Mouse (Mus musculus) liver, embryonic 14.5 days (tissue): ENCODE results near the gene Krtap2-4. TPM values are rescaled to one million over a fixed set of nuclear protein-coding genes. Genes with fewer than 3 reads are reported as not detected.
"Not testable (repeated sequence)": the region's sequence is repeated elsewhere in the genome, so short reads cannot be mapped to it uniquely, and the experiment has no call there.

Experiments used
- ATAC-seq: fragments of 200-750 bp; cut with Nextera tagmentation; 2 replicates; pipeline ENCODE4 v1.8.0; 2017; ENCODE audit warnings: moderate number of reproducible peaks, mild to moderate bottlenecking, moderate library complexity; ENCODE audit not compliant: insufficient read depth
- DNase-seq, 3 experiments: peaks; one replicate each; pipeline ENCODE4 v3.0.0-alpha.2; 2012 to 2013; ENCODE audit warnings: low read depth in 3 of 3, low spot score in 3 of 3
- H3K27ac ChIP-seq: fragments of 300-500 bp; sonication (generic); 2 replicates; pipeline ENCODE4 v1.5.1; 2014; ENCODE audit warnings: moderate library complexity, mild to moderate bottlenecking, control low read depth, inconsistent platforms
- H3K27me3 ChIP-seq: fragments of 300-500 bp; sonication (generic); 2 replicates; pipeline ENCODE4 v1.6.1; 2014; ENCODE audit warnings: mild to moderate bottlenecking, low read length, moderate library complexity; ENCODE audit not compliant: control insufficient read depth, insufficient read depth
- H3K36me3 ChIP-seq: fragments of 300-500 bp; sonication (generic); replicated peaks from 2 replicates; pipeline ENCODE4 v1.6.1; 2014; ENCODE audit warnings: low read depth; ENCODE audit not compliant: control insufficient read depth, insufficient read depth
- H3K4me1 ChIP-seq, 2 experiments: fragments of 200-500 bp in 1 of 2; fragments of 300-500 bp in 1 of 2; sonication (generic) in 1 of 2; replicated peaks; 2 replicates each; pipeline ENCODE4 v1.6.1; 2012 to 2014; ENCODE audit warnings: antibody characterized with exemption in 1 of 2, inconsistent platforms in 1 of 2, low read length in 1 of 2; ENCODE audit not compliant: control insufficient read depth in 2 of 2, insufficient read depth in 2 of 2
- H3K4me2 ChIP-seq: fragments of 300-500 bp; sonication (generic); 2 replicates; pipeline ENCODE4 v1.6.1; 2014; ENCODE audit warnings: low read depth, mild to moderate bottlenecking, control low read depth, moderate library complexity
- H3K4me3 ChIP-seq, 2 experiments: fragments of 200-500 bp in 1 of 2; fragments of 300-500 bp in 1 of 2; sonication (generic) in 1 of 2; 2 replicates each; pipeline ENCODE4 v1.5.1; 2012 to 2014; ENCODE audit warnings: low read depth in 2 of 2, low read length in 2 of 2, mild to moderate bottlenecking in 2 of 2, control low read depth in 1 of 2, inconsistent platforms in 1 of 2, moderate library complexity in 1 of 2; ENCODE audit not compliant: insufficient read depth in 1 of 2
- H3K9ac ChIP-seq: fragments of 300-500 bp; sonication (generic); replicated peaks from 2 replicates; pipeline ENCODE4 v1.6.1; 2014; ENCODE audit warnings: mild to moderate bottlenecking, control low read depth, moderate library complexity
- H3K9me3 ChIP-seq: fragments of 300-500 bp; sonication (generic); 2 replicates; pipeline ENCODE4 v1.6.1; 2016; ENCODE audit warnings: low read length, mixed read lengths; ENCODE audit not compliant: control insufficient read depth
- CTCF ChIP-seq: IDR thresholded peaks from 2 replicates; pipeline ENCODE4 v1.5.1; 2016; ENCODE audit warnings: antibody characterized with exemption, low read depth, control low read depth
- EP300 ChIP-seq: IDR thresholded peaks from 2 replicates; pipeline ENCODE4 v1.6.1; 2016; ENCODE audit warnings: antibody characterized with exemption, low read depth
- WGBS: fragments of 180-500 bp; shearing (Covaris S2); extraction: QIAGEN DNeasy Blood & Tissue Kit; methylation state at CpG from one replicate; pipeline ENCODE4 v1.1.7; 2014; ENCODE audit not compliant: insufficient replicate concordance; 5-methylcytosine and 5-hydroxymethylcytosine counted together
- polyA plus RNA-seq, 2 experiments: library from polyadenylated mRNA; depleted of rRNA in 1 of 2; stranded (reverse) in 1 of 2; unstranded in 1 of 2; fragments of >200 nt; fragmentation: Nextera tagmentation in 1 of 2; extraction: Ambion mirVana in 1 of 2; gene quantifications; 2 replicates each; pipeline versions ENCODE4 v1.2.1 to v1.2.3; 2012 to 2014

Krtap2-4 gene
- polyA plus RNA-seq, 2 experiments, result not detected

DNA sequence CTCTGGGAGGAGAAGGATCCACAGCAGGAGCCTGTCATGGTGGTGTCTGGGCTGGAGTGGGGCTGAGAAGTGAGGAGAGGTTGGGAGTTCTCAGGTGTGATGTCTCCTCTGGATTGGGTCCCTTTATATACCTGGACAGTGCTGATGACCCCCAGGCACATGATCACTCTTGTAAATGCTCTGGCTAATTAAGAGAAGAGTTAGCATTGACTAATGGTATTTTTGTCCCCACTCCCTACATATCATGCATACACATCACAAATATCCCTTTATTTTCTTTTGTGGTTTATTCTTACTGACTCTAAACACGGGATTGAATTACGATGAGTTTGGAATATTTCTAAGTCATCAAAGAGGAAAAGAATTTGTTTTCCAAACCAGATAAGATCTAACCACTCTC lies 5.7 kb upstream of the Krtap2-4 start, which contains the start of gene Gm11562:
TSS of gene Gm11562 (minus strand) at position 101 of the 400 bp plus-strand sequence.
- Histone ChIP-seq H3K4me2 (no peak within 1 kb of the TSS), H3K4me3 (no peak within 1 kb of the TSS), H3K27me3 (no peaks in the 10 kb centered on the region), H3K4me1 (no peaks in the 10 kb centered on the region), H3K9ac (no peak within 1 kb of the TSS), H3K27ac (no peak within 1 kb of the TSS), H3K9me3 (no peaks in the 10 kb centered on the region), H3K36me3 (no peaks in the 10 kb centered on the region)
- DNase-seq (no peak), ATAC-seq (no peak)
- TF ChIP-seq EP300, result no peak
- no peak for TF ChIP-seq CTCF
- WGBS, result 58% methylated on average over 2 of the region's 2 CpGs

GRCm38 (mm10) chr11:99610089-99610488 lies 4.6 kb downstream of the Krtap2-4 start, which contains the start of gene Gm11937:
Gene Gm11937 (minus strand): TSS chr11:99610189.
- not testable (repeated sequence) for H3K27ac ChIP-seq, DNase-seq, H3K27me3 ChIP-seq, H3K4me1 ChIP-seq, H3K9me3 ChIP-seq, H3K4me3 ChIP-seq, H3K4me2 ChIP-seq, ATAC-seq, H3K36me3 ChIP-seq, H3K9ac ChIP-seq
- WGBS, result 44% methylated on average over 1 of the region's 2 CpGs

DNA sequence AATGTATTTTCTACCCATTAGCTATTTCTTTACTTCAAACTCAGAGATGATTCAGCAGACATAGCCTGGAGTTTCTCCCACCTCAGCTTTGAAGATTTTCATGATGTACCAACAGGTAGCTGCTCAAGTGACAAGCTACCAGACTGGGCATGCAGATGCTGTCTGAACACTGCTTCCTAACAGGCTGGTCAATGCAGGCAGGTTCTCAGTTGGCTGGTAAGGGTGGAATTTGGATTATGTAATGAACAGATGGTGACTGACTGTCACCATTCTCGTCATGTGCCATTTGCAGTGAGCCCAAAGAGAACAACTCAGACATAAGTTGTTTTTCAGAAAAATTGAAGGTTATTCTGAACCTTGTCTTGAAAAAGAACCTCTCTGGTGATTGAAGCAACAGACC lies 5.5 kb downstream of the Krtap2-4 start:
- Histone ChIP-seq H3K27me3 (no peaks in the 10 kb centered on the region), H3K4me1 (no peaks in the 10 kb centered on the region), H3K9ac (no peak overlapping the region), H3K4me2 (no peak overlapping the region), H3K4me3 (no peak overlapping the region), H3K36me3 (no peaks in the 10 kb centered on the region), H3K27ac (no peak overlapping the region), H3K9me3 (no peaks in the 10 kb centered on the region)
- WGBS, result 45% methylated on average over 1 of the region's 1 CpGs
- DNase-seq (no peak), ATAC-seq (no peak)
- TF ChIP-seq CTCF (no peak), EP300 (no peak)

DNA sequence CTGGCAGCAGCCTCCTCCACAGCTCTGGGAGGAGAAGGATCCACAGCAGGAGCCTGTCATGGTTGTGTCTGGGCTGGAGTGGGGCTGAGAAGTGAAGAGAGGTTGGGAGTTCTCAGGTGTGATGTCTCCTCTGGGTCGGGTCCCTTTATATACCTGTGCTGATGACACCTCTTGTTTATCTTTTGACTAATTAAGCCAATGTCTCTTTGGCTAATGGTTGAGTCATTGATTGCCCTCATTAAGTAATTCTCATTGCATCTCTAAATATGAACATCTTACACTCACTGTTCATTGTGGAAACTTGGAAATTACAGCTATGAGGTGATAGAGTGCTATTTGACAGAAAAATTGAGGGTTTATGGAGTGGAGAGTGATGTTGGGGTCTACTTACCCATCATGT lies 11.4 kb downstream of the Krtap2-4 start, which contains the start of gene Gm11938:
TSS of gene Gm11938 (minus strand) at position 101 of the 400 bp plus-strand sequence.
- not testable (repeated sequence) for H3K4me1 ChIP-seq, DNase-seq, H3K4me3 ChIP-seq, H3K9ac ChIP-seq, ATAC-seq, H3K9me3 ChIP-seq, H3K27me3 ChIP-seq, H3K4me2 ChIP-seq, H3K27ac ChIP-seq, H3K36me3 ChIP-seq
- 50% methylated on average over 1 of the region's 1 CpGs for WGBS

GRCm38 (mm10) chr11:99597742-99598141 lies 16.9 kb downstream of the Krtap2-4 start, which contains the start of gene Krtap9-3:
Gene Krtap9-3 (minus strand): TSS chr11:99598105.
- not testable (repeated sequence) for H3K4me2 ChIP-seq, H3K4me1 ChIP-seq, ATAC-seq, H3K9ac ChIP-seq, H3K36me3 ChIP-seq, H3K4me3 ChIP-seq, DNase-seq, H3K9me3 ChIP-seq, H3K27ac ChIP-seq, H3K27me3 ChIP-seq
- 64% methylated on average over 6 of the region's 6 CpGs for WGBS

GRCm38 (mm10) chr11:99590981-99591380 lies 23.7 kb downstream of the Krtap2-4 start, which contains the start of gene Krtap1-3:
Gene Krtap1-3 (minus strand): TSS chr11:99591339.
- DNase-seq (no peak), ATAC-seq (no peak)
- no peaks in the 10 kb centered on the region for H3K9me3 ChIP-seq
- no peaks in the 10 kb centered on the region for H3K36me3 ChIP-seq
- H3K27me3 ChIP-seq, result no peaks in the 10 kb centered on the region
- 77% methylated on average over 6 of the region's 6 CpGs for WGBS
- no peak within 1 kb of the TSS for H3K4me2 ChIP-seq
- no peak within 1 kb of the TSS for H3K9ac ChIP-seq
- TF ChIP-seq EP300, result no peak
- TF ChIP-seq CTCF, result no peak
- no peak within 1 kb of the TSS for H3K4me3 ChIP-seq
- H3K4me1 ChIP-seq, result no peaks in the 10 kb centered on the region
- H3K27ac ChIP-seq, result no peak within 1 kb of the TSS
